Mouse (Mus musculus) MEL (cell line): ENCODE measurements at regions not wholly inside any gene's neighbourhood (a gene's known extent, or its start where the extent isn't known, plus 50 kb on each side); places are given as distances from the start of the nearest gene placed in this dataset.

Experiments
- CTCF ChIP-seq, 3 experiments: IDR thresholded peaks in 2 of 3; conservative IDR thresholded peaks in 1 of 3; 2 replicates each; pipeline ENCODE4 v1.5.1; 2011 to 2012; ENCODE audit warnings: low read length in 3 of 3, low read depth in 2 of 3, mild to moderate bottlenecking in 2 of 3, improper control_type of control experiment in 1 of 3, inconsistent platforms in 1 of 3, mixed read lengths in 1 of 3, moderate library complexity in 1 of 3; ENCODE audit not compliant: control insufficient read depth in 1 of 3, insufficient read depth in 1 of 3, poor library complexity in 1 of 3, severe bottlenecking in 1 of 3
- E2F4 ChIP-seq: IDR thresholded peaks from 2 replicates; pipeline ENCODE4 v1.6.1; 2011; ENCODE audit warnings: low read depth, low read length, improper control_type of control experiment, borderline replicate concordance
- MAFK ChIP-seq: IDR thresholded peaks from 2 replicates; pipeline ENCODE4 v1.6.1; 2011; ENCODE audit warnings: low read depth, mild to moderate bottlenecking, low read length, improper control_type of control experiment, borderline replicate concordance
- POLR2A ChIP-seq, 2 experiments: IDR thresholded peaks; 2 replicates each; pipeline ENCODE4 v1.6.1; 2011 to 2012; ENCODE audit warnings: low read length in 2 of 2, mild to moderate bottlenecking in 2 of 2, control low read depth in 1 of 2, improper control_type of control experiment in 1 of 2, low read depth in 1 of 2, moderate library complexity in 1 of 2; ENCODE audit not compliant: control insufficient read depth in 1 of 2, insufficient read depth in 1 of 2, poor library complexity in 1 of 2
- POLR2AphosphoS2 ChIP-seq: IDR thresholded peaks from 2 replicates; pipeline ENCODE4 v1.6.1; 2011; ENCODE audit warnings: low read length, improper control_type of control experiment
- ZNF384 ChIP-seq: IDR thresholded peaks from 2 replicates; pipeline ENCODE4 v1.6.1; 2012; ENCODE audit warnings: low read depth, mild to moderate bottlenecking, inconsistent platforms, low read length, improper control_type of control experiment

DNA sequence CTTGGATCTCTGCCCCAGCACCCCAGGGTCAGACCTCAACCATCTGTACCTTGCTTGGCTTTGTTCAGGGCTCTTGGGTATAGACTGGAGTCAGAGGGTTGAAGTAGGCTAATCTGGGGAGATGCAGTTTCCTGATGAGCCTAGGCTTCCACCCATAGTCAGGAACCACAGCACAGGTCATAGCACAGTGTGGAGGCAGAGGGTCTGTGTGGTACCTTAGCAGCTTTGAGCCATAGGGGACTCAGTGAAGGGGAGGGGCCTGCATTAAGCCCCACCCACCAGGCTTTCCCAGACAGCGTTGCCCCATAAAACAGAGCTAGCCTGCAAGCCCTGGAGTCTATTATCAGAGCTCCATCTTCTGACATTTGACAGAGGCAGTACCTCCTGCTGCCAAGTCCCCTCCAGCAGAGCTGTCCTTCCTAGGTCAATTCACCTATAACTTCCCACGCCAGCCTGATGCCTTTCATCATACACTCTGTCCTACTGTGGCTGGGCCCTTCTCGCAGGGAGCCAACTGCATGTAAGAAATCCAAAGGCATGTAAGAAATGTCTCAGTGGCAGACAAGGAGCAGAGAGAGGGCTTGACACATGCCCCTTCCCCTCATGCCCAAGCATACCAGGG lies 54.5 kb upstream of the A530016L24Rik start:
- TF ChIP-seq E2F4 (no peak), ZNF384 (no peak), POLR2A (IDR thresholded peaks at IDR 0.05; ENCODE audit: control insufficient read depth in 1 of 2, insufficient read depth in 1 of 2, low read depth in 1 of 2, low read length in 2 of 2, poor library complexity in 1 of 2) (no peak), MAFK (no peak), CTCF (IDR thresholded peaks at IDR 0.05 in 2 of 3, conservative IDR thresholded peaks at IDR 0.05 in 1 of 3; ENCODE audit: control insufficient read depth in 1 of 3, insufficient read depth in 1 of 3, low read depth in 2 of 3, low read length in 3 of 3, poor library complexity in 1 of 3, severe bottlenecking in 1 of 3) (no peak), POLR2AphosphoS2 (no peak)
